Mouse (Mus musculus) olfactory bulb, adult 2 months (tissue): ENCODE results near the gene Ccdc194.

ENCODE experiments used
- CTCF ChIP-seq: fragments of 200-500 bp; IDR thresholded peaks from 2 replicates; pipeline ENCODE4 v1.5.1; 2012; ENCODE audit warnings: low read depth, mild to moderate bottlenecking, low read length, moderate library complexity; ENCODE audit not compliant: insufficient read depth
- POLR2A ChIP-seq: fragments of 200-500 bp; IDR thresholded peaks from 2 replicates; pipeline ENCODE4 v1.6.1; 2012; ENCODE audit warnings: mild to moderate bottlenecking, low read depth, low read length, moderate library complexity; ENCODE audit not compliant: insufficient read depth

- TF ChIP-seq POLR2A (no peak), CTCF (no peak)
These were observed 42.1 kb upstream of the Ccdc194 start for GRCm38 (mm10) chr8:71567587-71567986.
